Mouse (Mus musculus) spleen, adult 10 weeks (tissue): Measurements from ENCODE around the gene Faim2. TPM values are rescaled to one million over a fixed set of nuclear protein-coding genes. Genes with fewer than 3 reads are reported as not detected.

Experiments
- polyA plus RNA-seq: library from polyadenylated mRNA; stranded (reverse); fragments of 350-450 nt; fragmentation: Illumina TruSeq; extraction: RNeasy Lipid Tissue Mini Kit (QIAGEN cat#74804); gene quantifications from one replicate; pipeline ENCODE4 v1.2.3, GENCODE M21; 2015; ENCODE audit warnings: low replicate concordance; ENCODE audit not compliant: insufficient read depth

Faim2 gene
- polyA plus RNA-seq = not detected

DNA sequence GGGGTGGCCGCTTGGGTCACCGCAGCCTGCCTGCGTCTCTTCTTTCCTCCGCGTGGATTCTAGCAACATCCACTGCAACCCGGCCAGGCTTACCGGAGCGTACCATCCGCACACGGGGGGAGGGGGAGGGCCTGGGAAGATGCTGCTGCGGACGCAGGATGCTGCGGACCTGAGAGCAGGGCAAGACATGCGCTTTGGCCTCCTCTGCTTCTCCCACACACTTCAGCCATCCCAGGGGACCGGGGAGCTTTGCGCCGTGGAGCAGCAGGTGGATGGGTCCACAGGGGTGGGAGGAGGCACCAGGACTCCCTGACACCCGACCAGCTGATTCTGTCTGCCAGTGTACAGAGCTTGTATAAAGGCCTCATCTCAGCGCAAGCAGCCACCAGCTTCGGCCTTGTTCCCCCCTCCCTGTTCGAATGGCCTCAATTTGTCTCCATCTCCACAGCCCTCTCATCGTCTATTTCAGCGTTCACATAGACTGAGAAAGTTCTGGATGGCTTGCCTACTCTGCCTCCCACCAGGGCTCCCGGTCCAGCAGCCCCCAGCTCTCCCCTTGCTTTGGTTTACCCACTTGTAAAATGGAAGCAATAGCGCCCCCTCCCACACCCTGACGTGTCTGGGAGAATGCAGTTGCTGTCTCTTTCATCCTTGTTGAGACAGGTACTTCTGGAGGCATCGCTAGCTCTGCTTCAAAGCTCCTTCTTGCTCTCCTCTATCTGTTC is at the start of gene Faim2:
TSS of gene Faim2 (minus strand) at position 537 of the 725 bp plus-strand sequence.

DNA sequence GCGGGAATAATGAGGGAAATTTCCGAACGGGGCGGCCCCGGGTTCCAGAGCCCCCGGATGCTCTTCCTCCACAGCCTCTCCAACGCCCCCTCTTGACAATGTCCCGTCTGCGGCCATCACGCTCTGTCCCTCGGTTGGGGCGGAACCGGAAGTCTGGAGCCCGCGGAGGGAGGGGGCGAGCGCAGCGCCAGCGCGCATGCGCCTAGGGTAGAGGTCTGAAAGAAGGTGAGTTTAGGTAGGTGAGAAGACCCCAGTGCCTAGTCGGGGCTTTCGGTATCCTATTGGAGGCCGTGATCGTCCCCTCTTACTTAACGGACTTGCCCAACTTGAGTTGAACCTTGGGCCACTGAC is 53.4 kb downstream of the Faim2 start, which contains the start of gene Bcdin3d:
TSS of gene Bcdin3d (minus strand) at position 155 of the 351 bp plus-strand sequence.

DNA sequence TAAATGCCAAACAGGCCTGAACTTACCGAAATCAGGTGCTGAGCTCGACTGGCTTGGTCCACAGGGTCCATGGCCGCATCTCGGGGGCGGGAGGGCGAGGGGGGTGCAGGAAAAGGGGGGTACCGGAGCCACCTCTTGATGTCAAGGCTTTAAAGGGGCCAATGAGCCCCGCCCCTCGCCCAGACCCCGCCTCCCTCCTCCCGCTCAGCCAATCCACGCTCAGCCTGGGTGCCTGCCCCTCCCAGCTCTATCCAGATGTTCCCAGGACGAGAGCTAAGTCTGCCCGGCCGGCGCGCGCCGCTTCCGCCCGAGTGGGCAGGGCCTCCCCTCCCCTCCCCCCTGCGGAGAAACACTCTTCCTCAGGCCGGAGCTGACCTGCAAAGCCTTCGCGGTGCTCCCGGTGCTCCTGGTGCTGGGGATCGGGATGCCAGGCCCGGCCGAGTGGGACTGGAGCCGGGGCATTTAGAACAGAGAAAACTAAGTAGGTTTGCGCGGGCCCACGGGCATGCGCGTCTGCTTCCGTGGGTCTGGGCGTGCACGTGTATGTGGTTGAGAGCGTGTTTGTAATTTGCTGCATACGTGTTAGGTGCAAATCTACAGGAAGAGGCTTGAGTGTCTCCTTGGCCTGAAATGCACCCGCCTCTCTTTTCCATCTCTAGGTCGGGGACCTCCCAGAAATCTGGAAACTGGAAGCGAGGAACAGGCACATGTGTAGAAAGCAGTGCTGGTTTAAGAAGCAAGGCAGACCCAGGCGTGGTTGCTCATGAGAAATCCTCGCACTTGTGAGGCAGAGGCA is 70.2 kb downstream of the Faim2 start, which contains the start of gene Nckap5l:
TSS of gene Nckap5l (minus strand) at position 143 of the 796 bp plus-strand sequence.

Other genes starting within 250 kb of the Faim2 start
- gene Prpf40b, start 233.1 kb downstream of the Faim2 start, polyA plus RNA-seq = 11.7 TPM
- 0.11 TPM for gene Fam186b, start 232.3 kb downstream of the Faim2 start, polyA plus RNA-seq
- 32.1 TPM for gene Fmnl3, start 157.7 kb downstream of the Faim2 start, polyA plus RNA-seq
- 203 TPM for gene Tmbim6, start 135.3 kb downstream of the Faim2 start, polyA plus RNA-seq
- 1.4 TPM for gene Nckap5l, start 70.4 kb downstream of the Faim2 start, polyA plus RNA-seq
- 7.1 TPM for gene Bcdin3d, start 53.4 kb downstream of the Faim2 start, polyA plus RNA-seq
- gene Aqp2, start 50.9 kb upstream of the Faim2 start, polyA plus RNA-seq = not detected
- gene Aqp5, start 62.6 kb upstream of the Faim2 start, polyA plus RNA-seq = not detected
- not detected for gene Aqp6, start 73.2 kb upstream of the Faim2 start, polyA plus RNA-seq
- 26.0 TPM for gene Racgap1, start 123.5 kb upstream of the Faim2 start, polyA plus RNA-seq
- 1.6 TPM for gene Asic1, start 142.2 kb upstream of the Faim2 start, polyA plus RNA-seq
- 28.5 TPM for gene Smarcd1, start 174.0 kb upstream of the Faim2 start, polyA plus RNA-seq
- gene Gm17349, start 177.3 kb upstream of the Faim2 start, polyA plus RNA-seq = not detected
- gene Gpd1, start 189.3 kb upstream of the Faim2 start, polyA plus RNA-seq = 1.8 TPM
- gene Cox14, start 197.5 kb upstream of the Faim2 start, polyA plus RNA-seq = 30.0 TPM
- 67.1 TPM for gene Cers5, start 244.7 kb upstream of the Faim2 start, polyA plus RNA-seq